Mouse (Mus musculus) layer of hippocampus, adult 9-11 months (tissue): ENCODE measurements around the gene Lsp1.
A peak's percentile ranks its signal among the peaks of the same experiment; 100 is the strongest.

Experiments used
- DNase-seq: peaks from one replicate; pipeline ENCODE4 v3.0.0; 2022

The Lsp1 gene

DNA sequence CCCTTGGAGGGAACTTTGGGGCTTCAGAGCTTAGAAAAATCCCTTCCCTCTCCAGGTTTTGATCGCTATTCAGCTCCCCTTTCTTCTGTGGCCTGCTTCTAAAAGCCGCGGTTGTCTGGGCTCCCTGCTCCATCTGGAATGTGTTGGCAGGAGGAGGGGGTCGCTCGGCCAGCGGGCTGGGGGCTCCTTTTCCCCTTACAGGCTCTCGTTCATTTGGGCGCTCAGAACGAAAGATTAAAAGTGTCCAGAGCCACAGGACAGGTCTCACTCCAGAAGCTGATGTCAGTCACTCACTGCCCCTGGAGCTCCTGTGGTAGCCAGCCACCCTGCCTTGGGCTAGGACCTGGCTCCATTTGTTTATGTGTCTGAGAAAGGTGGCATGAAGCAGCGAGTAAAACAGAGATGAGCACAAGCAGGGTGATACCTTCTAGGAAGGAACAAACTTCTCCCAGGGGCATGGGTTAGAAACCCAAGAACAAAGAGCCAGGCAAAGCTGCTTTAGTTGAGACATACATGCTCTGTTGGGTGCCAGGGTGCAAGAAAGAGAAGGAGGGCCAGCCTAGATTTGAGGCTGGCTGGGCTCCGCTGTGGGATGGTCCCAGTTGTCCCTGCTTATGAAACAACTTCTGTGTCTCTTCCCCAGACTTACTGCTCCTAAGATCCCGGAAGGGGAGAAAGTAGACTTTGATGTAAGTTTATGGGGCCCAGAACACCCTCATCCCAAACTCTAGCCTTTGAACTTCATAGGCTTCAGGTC, 49.6 kb downstream of the Lsp1 start:
- DNase-seq = no peak

DNA sequence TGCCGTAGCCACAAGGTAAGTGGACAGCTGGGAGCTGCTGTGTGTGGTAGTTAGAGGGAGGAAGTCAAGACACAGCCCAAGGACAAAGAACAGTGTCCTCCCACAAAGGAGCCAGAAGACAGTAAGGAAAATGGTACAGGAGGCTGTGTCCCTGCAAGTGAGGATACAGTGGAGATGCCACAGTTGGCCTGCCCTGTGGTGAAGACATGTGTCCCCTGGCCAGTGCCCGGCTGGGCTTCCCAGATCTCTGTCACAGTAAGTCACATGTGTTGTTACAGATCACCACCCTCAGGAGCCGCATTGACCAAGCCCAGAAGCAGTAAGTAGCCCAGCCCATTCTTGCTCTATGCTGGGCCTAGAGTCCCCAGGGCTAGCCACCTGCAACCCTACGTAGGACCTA, 53.4 kb downstream of the Lsp1 start:
- no peak for DNase-seq

DNA sequence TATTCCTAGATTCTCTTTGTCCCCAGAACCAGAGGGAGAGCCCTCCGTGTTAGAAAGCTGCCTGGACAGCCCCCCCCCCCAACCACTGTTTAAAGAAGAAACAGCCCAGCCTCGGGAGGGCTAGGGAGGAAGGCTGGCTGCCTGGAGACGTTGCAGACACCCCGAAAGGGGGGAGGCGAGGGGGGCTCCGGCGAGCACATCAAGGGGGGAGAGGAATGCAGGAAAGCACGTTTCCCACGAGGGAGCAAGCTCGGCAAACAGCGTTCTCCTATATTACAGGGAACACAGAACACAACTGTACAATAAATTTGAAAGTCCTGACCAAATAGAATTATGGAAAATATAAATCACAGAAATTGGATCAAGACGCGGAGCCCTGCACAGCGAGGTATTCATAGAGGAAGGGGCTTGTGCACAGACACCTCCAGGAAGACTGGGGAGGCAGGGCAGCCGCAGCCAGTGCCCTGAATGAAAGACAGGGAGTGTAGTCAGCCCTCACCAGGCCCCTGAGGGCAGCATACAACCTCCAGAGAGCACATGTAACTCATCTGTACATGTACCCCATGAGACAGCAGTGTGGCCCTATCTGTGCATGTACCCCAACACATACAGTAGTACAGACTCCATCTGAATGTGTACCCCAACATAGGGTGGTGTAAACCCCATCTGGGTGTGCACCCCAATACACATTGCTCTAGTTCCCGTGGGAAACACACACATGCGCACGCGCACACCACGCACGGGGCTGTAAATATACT, 55.8 kb downstream of the Lsp1 start:
- DNase-seq = no peak

DNA sequence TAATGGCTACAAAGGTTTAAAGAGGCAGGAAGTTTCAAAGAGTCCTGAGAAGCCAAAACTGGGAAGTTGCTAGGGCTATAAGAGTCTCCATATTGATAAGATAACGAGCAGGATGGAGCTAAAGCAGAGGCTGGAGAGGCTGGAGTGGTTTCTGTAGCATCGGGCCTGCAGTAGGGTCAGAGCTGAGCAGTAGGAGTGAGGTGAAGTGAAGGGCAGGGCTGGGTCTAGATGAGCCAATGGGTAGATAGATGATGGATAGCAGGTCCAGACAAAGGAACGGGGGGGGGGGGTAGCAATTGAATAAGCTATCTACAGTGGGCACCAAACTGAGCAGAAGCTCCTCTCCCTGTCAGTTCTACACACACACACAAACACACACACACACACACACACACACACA, 56.9 kb downstream of the Lsp1 start:
- DNase-seq = no peak

DNA sequence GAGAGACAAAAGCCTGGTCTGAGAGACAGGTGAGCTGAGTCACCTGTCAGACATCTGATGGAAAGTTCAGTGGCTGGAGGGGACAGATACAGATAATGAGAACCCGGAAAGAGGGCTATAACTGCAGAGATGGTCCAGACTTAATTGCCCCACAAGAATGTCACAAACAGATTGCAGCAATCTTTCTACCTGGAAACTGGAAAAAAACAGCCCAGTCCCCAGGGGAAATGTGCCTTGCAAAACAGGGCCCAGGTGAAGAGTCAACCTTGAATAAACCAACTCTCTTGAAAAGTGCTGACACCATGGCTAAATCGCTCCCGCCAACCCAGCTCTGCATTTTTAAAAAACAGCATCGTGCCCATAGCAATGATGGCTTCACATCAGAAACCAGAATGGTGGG, 59.7 kb downstream of the Lsp1 start:
- DNase-seq = no peak

DNA sequence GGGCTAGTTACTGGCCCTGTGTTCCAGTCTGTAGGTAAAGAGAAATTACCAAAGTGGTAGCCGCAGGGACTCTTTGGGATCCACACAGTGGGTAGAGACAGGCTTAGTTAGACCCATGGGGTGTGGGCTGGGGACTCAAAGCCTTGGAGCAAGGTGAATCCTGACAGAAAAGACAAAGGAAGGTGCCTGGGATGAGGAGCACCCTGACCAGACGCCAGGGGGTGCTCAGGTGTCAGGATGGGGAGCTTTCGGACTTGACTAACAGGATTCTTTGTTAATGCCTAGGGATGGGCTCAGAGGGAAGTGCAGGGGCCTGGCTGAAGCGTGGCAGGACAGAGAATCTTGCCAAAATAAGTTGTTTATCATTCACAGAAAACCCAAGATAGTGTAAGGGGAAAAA, 61.7 kb downstream of the Lsp1 start:
- no peak for DNase-seq

DNA sequence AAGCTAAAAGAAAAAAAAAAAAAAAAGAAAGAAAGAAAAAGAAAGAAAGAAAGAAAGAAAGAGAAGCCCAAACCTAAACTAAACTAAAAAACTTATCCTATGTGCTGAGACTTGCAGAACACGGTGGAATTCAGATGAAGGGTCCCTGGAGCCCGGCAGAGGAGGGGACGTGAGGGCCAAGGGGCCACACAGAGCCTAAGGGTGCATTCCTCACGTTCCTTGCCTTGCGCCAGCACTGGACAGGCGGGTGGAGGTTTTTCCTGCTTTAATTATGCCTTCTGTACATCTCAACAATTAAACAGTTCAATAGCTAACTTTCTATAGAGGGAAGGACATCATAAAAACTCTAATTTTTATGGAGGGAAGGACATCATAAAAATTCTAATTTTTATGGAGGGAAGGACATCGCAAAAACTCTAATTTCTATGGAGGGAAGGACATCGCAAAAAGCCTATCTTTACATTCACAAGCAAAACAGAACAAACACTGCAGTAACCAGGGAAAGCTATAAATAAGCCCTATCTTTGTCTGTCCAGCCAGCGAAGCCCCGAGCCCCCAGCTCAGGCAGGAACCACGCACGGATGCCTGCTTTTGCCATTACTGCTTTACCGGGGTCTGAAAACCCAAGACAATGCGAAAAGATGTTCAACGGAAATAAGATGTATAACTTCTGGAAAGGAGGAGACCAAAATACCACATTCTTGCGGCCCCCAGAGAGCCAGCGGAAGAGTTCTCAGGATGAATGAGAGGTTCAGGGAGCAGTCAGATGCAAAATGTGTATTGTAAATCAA, 62.8 kb downstream of the Lsp1 start:
- DNase-seq = no peak

DNA sequence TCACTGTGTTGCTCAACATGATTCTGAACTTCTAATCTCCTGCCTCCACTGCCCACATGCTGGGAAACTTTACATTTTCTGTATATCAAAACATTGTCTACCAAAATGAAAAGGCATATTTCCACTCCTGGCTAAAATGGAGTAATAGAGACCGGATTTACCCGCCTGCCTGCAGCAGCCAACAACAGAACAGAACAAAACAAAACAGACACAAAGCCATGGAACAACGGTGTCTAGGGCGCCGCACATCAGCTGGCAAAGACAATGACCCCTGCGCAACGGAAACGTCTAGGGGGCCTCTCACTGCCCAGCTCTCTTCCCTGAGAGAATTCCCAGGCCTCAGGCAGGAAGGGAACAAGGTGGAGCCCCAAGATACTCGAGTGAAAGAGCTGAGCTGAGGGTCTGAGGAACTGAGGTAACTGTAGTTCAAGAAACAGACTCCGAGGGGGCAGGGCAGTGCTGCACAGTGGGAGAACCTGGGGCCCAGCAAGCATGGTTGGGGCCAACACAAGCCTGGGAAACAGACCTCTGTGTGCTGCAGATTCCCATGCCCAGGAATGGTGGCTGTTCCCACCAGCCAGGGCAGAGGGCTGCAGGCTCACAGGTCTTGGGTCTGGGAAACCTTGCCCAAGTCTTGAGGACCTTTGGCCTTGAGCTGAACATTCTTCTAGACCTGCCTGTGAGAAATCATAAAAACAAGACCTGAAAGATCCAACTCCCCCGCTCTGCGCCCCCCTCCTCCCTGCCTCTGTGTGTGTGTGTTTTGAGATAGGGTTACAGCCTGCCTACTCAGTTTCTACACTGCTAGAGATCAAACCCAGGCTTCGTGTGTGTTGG, 65.0 kb downstream of the Lsp1 start:
- DNase-seq = no peak

DNA sequence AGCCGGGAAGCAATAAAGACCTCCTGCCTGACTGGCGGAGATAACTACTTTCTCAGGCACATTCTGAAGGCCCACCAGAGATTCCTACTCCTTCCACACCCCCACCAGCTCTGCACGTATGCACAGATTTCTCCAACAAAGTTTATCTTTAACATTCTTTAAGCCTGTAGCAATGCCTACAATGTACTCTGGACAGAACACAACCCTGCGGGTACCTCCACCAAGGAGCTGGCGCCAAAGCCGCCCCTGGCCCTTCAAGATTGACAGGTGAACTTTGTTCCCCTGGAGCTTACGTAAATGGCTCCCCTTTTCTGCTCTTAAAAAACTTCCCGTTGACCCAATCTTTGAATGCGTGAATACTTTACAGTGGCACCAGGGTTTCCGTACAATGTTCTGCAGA, 68.7 kb downstream of the Lsp1 start:
- DNase-seq = no peak

DNA sequence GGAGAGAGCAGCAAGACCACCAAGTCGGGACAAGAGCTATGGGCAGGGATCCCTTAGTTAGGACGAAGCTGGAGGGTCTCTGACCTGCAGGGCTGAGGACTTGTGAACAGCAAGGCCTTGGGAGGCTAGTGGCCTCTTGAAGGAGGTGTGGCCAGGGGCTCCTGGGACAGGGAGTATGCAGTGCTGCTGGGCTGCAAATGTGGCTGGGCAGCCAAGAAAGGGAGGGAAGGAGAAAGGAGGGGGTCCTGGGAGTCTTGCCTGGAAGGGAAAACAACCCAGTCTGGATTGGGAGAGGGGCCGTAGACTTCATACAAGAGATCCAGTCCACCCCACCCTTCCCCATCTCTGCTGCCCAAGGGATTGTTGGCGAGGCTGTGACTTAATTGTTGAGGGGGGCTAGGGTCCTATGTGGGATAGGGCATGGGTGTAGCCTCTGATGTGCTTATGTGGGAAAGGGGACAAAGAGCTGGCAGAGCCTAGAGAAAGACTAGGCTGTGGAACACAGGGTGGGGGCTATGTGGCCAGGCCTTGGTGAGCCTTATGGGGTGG, 71.4 kb downstream of the Lsp1 start:
- DNase-seq = no peak

DNA sequence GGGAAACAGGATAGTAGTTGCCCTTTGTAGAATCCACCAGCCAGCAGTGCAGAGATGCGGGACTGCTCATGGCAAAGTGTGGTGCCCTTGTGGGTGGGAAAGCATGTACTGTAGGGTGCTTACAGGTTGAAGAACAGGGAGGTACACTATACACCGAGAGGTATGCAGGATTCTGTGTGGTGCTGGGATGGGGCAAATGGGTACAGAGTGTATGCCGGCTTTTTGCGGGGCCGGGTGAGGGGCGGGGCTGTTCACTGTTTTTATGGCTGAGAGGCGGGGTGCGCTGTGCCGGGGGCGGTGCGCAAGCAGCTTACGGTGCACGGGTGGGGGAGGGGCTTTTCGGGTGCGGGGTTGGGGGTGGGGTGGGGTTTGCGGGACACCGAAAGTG, 72.1 kb downstream of the Lsp1 start, which contains the start of gene Mrpl23:
Mrpl23 (plus strand) TSS at position 16 of the 388 bp plus-strand sequence.
- no peak for DNase-seq

DNA sequence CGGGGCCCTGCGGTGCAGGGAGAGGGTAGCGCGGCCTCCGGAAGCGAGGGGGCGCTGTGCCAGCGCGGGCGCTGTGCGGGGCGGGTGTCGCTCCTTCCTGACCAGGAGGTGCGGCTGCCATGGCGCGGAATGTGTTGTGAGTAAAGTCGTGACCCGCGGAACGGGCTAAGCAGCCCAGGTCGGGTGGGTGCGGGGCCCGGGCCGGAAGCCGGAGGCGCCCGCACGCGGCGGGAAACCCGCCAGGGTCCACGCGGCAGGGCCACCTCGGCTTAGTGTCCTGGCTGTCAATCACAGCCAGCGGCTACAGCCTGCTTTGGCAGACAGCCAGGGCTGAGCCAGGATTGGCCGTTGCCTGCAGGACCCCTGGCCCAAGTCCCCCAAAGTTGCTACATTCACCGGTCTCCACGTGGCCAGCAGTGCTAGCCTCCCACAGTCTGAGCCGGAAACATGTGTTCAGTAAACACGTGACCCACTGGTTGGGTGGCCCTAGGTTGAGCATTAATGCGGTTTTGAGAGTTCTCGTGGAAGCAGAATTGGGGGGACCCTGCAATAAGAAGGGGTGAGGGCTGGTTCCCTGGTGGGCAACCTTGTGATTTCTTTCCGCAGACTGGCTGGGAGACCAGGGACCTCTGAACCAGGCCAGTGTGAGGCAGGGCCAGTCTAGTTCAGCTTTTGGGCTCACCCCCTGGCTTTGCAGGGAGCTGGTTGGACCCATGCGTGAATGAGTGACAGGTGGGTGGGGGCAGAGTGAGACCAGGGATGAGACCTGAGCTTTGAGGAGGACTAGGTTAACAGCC, 72.6 kb downstream of the Lsp1 start:
- peak; percentile 82 for DNase-seq

DNA sequence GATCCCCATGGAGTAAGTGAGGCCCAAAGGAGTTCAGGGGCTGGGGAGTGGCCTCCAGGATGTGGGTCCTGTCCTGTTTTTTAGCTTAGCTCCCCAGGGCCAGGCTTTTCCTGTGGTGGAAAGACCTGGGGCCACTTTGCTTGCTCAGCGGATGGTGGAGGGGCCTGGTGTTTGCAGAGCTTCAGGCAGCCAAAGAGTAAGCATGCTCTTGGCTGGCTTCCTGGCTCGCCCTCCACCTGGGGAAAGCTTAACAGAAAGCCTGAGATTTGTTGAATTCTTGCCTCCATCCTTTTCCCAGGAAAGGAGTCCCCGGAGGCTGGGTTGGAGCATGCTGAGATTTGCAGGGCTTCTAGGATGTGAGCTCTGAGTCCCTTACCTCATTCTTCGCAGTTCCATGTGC, 74.5 kb downstream of the Lsp1 start:
- DNase-seq = no peak

DNA sequence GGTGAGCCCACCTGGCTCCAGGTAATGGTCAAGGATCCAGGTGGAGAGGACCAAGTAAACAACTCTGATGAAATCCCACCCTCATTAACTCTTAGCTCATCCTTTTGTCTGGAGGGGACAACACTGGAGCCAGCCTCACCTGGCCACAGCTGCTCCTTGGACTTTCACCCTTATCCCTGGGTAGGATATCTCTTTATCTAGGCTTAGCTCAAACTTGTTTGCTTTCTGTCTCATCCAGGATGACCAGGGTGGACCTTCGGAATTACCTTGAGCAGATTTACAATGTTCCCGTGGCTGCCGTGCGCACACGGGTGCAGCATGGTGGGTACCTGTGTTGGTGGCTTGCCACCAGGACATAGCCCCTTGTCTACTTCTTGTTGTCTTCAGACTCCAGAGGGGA, 75.2 kb downstream of the Lsp1 start:
- DNase-seq = no peak

DNA sequence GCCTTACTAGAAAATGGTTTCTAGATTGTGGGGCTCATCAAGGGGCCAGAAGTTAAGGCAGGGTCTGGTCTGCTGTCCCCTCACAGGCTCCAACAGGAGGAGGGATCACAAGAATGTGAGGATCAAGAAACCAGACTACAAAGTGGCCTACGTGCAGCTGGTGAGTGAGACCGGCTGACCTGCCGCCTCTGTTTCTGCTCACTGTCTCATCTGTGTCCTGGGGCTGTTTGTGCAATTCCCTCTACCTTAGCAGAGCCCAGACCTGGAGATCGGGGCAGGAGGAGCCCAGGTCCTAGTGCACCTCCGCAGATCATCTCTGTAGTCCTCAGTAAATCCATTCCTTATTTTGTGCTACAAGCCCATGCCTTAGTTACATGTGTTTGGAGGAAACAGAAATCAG, 76.6 kb downstream of the Lsp1 start:
- no peak for DNase-seq

DNA sequence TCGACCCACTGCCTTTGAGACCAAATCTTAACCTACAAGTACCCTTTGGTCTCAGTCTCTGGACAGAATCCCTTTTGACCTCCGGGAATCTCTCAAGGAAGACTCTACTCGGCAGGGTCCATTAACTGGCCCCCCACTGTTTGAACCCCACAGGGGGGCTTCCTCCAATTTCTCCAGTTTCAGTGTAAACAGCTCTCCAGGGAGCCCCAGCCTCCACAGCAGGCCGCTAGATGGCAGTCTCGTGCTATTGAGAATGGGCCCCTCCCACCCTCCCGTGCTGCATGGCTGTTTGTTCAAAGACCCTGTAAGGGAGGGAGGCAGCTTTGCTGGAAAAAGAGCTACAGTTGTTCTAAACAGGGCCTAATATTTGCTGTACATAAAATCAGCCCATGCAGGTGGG, 77.3 kb downstream of the Lsp1 start:
- no peak for DNase-seq

DNA sequence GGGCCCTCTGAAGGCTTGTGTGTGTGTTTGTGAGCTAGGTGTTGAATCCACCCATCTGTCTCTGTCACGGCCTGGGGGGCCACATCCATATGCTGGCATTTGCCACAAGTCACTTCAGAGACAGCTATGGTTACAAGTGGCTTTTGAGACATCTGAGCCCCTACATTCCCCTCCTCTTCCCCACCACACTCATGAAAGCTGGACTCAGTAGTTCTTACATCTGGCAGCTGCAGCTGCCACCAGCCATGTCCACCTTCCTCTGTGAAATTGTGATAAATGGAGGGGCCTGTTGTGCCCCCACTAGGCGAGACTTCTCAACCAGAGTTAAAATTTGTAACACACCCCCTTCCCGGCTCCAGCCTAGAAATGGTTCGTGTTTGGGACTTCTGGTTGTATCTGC, 77.7 kb downstream of the Lsp1 start:
- no peak for DNase-seq

DNA sequence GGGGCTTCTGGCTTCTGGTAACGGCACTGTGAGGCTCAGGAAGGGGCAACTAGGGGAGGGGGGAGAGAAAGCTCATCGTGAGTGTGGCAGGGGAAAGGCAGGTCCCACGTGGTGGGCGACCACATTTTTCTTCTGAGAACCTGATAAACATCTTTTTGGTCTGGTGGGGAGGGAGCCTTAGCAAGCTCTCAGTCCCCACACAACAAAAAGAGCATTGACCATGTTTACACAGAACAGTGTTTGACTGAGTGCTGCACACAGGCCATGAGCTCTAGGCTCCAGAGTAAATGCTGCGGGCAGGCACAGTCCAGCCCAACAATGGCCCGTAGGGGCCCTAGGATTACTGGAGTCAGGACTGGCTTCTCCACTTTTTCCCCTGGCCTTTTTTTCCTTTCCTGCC, 78.2 kb downstream of the Lsp1 start:
- no peak for DNase-seq

DNA sequence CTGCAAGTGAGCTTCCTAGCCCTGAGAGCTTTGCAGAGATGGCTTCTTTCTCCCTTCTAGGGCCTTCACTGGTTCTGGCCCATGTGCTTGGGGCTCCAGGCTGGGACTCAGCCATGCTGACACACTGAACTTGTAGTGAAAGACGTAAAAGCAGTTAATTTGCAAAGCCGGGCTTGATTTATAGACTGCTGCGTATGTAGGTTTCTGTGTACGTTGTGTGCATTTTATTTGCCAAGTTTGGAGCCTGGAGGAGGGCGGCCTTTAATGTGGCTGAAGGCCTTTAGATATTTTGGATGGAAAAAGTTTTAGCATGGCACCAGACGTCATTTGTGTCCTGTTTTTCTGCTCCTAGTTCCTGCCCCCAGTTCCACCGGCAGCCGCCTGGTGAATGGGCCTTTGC, 79.2 kb downstream of the Lsp1 start:
- DNase-seq = no peak

DNA sequence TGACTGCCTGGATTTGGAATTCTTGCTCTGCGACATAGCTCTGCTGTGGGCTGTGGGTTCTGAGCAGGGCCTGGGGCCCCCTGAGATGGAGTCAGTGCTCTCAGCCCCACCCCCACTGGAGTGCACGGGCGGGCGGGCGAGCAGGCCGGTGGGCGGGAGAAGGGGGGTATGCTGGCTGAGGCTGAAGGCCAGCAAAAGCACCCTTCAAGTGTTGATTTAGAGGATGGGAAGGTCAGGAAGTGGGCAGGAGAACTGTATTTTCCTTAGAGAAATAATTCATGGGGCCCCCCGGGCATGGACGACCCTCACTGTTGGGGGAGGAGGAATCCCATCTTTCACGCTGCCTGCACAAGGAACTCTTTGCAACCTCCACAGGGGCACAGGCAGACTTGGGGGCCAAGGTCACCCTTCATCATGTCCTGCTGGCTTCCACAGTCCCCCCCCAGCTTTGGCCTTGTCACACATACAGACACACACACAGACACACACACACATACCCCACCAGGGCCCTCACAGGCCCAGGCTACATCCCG, 82.2 kb downstream of the Lsp1 start:
- DNase-seq = no peak
